Mouse (Mus musculus): ENCODE data around the gene Hist1h2bp. TPM values are rescaled to one million over a fixed set of nuclear protein-coding genes. Genes with fewer than 3 reads are reported as not detected.
"Not testable (repeated sequence)": the region's sequence is repeated elsewhere in the genome, so short reads cannot be mapped to it uniquely, and the experiment has no call there.

Gene Hist1h2bp
- polyA plus RNA-seq, 1 experiment from 2014 or later, result 0.68 TPM

DNA sequence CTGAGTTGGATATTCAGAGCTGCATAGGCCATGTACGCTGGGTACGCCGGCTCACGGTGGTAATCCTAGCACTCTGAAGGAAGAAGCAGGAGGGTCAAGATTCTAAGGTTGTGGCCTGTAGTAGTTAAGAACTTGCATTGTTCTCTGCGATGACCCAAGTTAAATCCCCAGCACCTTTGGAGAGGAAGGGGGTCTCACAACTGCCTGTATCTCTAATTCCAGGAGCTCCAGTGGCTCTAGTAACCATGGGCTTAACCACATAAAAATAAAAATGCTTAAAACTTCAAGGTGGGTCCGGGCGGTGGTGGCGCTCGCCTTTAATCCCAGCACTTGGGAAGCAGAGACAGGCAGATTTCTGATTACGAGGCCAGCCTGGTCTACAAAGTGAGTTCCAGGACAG, 43.1 kb downstream of the Hist1h2bp start:
- H3K4me2 ChIP-seq (replicated peaks), result peak overlapping the region; percentile 1; the same call in 1 of the 2 replicates

DNA sequence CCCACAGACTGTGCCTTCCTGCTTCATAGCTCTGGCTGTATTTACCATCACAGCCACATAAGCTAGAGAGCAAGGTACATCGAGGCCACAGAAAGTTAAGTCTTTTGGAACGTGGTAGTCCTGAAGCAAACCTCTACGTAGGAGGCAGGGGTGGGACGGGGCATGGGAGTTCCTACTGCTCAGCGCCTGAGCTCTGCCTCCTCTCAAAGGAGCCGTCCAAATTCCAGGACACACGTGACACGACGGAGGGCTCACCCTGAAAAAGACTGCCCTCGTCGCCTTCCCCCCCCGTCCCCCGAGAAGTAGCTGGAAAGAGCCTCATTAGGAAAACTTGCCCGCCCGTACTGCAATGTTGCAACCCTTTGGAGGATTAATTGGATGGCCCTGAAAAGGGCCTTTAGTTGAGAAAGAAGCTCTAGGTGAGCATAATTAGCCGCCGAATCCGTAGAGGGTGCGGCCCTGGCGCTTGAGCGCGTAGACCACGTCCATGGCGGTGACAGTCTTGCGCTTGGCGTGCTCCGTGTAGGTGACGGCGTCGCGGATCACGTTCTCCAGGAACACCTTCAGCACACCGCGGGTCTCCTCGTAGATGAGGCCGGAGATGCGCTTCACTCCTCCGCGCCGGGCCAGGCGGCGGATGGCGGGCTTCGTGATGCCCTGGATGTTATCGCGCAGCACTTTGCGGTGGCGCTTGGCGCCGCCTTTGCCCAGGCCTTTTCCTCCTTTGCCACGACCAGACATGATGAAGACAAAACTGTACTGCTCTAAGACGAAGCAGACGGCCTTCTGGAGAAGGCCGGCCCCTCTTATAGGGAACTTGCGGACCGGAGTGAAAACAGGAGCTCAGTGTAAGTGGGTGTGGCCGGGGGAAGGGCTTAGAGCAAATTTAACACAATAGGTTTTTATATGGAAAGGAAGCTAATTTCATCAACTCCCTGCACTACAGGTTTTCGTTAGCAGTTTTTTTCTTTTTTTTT, 44.4 kb downstream of the Hist1h2bp start, which contains the start of gene Hist1h4n:
Hist1h4n (minus strand) TSS at position 779 of the 977 bp plus-strand sequence.
- ATAC-seq (ENCODE audit: low FRiP score, low read depth), result peak; percentile 74
- not testable (repeated sequence) for H3K9me3 ChIP-seq; H3K4me3 ChIP-seq; H3K4me1 ChIP-seq; H3K9ac ChIP-seq; H3K27ac ChIP-seq; H3K36me3 ChIP-seq; H3K27me3 ChIP-seq (replicated peaks)
- peak within 1 kb of the TSS; percentile 47 for H3K4me2 ChIP-seq (replicated peaks)
- WGBS, result under 1% methylated on average over 28 of the region's 58 CpGs

More for the DNA sequence above, 43.1 kb downstream of the Hist1h2bp start:
- H3K27ac ChIP-seq, result no peak overlapping the region
- H3K9me3 ChIP-seq, result no peaks in the 10 kb centered on the region
- 92% methylated on average over 10 of the region's 10 CpGs for WGBS
- no peak overlapping the region for H3K9ac ChIP-seq
- H3K27me3 ChIP-seq (replicated peaks), result no peaks in the 10 kb centered on the region
- no peak overlapping the region for H3K4me3 ChIP-seq
- ATAC-seq (ENCODE audit: low FRiP score, low read depth), result no peak
- no peaks in the 10 kb centered on the region for H3K36me3 ChIP-seq
- no peaks in the 10 kb centered on the region for H3K4me1 ChIP-seq

DNA sequence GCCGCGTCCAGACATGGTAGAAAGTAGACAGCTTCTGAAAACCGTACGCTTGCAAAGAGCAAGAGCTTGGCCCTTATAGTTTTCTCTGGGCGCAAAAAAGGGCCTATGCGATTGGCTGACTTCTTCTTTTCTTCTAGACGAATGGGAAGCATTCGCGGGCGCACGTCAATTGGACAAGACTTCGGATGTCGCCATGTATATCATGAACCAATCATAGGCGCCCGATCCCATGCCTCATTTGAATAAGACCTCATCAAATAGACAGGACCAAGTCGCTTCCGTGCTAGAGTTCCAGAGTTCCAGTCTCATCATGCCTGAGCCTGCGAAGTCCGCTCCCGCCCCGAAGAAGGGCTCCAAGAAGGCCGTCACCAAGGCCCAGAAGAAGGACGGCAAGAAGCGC, 46.2 kb downstream of the Hist1h2bp start, which contains the start of the genes Hist1h2ap and Hist1h2br:
Hist1h2ap (minus strand) TSS at position 47 of the 400 bp plus-strand sequence.
Hist1h2br (plus strand) TSS at position 283 of the 400 bp plus-strand sequence.
- no CpG with 5 or more reads among the region's 24 CpGs for WGBS
- not testable (repeated sequence) for H3K36me3 ChIP-seq; H3K4me2 ChIP-seq (replicated peaks); H3K27me3 ChIP-seq (replicated peaks); H3K4me3 ChIP-seq; H3K9ac ChIP-seq; H3K9me3 ChIP-seq; H3K27ac ChIP-seq; H3K4me1 ChIP-seq
- ATAC-seq (ENCODE audit: low FRiP score, low read depth), result peak; percentile 96

Small RNA genes within 50 kb of the gene (microRNA-seq; reads per million reads assigned to microRNA genes)
- gene Gm19658, result not detected
- not detected for gene Gm44346
- not detected for gene Gm44454
- gene Gm44466, result not detected

Other genes starting within 250 kb of the Hist1h2bp start
- 0.14 TPM in 2 replicates for gene Olfr1366, start 244.7 kb upstream of the Hist1h2bp start, polyA plus RNA-seq (2016; fragmentation: Nextera tagmentation; extraction: Ambion mirVana)
- gene Olfr1535, start 227.6 kb upstream of the Hist1h2bp start, polyA plus RNA-seq (2016; fragmentation: Nextera tagmentation; extraction: Ambion mirVana), result 0.06 TPM in 1 of 2 replicates, not detected in the other
- not detected in 2 replicates for gene Olfr1364, start 205.7 kb upstream of the Hist1h2bp start, polyA plus RNA-seq (2016; fragmentation: Nextera tagmentation; extraction: Ambion mirVana)
- not detected in 2 replicates for gene Olfr1362, start 173.4 kb upstream of the Hist1h2bp start, polyA plus RNA-seq (2016; fragmentation: Nextera tagmentation; extraction: Ambion mirVana)
- gene Olfr11, start 144.9 kb upstream of the Hist1h2bp start, polyA plus RNA-seq (2016; fragmentation: Nextera tagmentation; extraction: Ambion mirVana), result not detected in 2 replicates
- gene Olfr1361, start 124.1 kb upstream of the Hist1h2bp start, polyA plus RNA-seq (2016; fragmentation: Nextera tagmentation; extraction: Ambion mirVana), result not detected in 2 replicates
- not detected in 2 replicates for gene Olfr1360, start 110.1 kb upstream of the Hist1h2bp start, polyA plus RNA-seq (2016; fragmentation: Nextera tagmentation; extraction: Ambion mirVana)
- not detected in 2 replicates for gene Olfr1359, start 89.3 kb upstream of the Hist1h2bp start, polyA plus RNA-seq (2016; fragmentation: Nextera tagmentation; extraction: Ambion mirVana)
- gene Hist1h2bl, start 71.3 kb upstream of the Hist1h2bp start, polyA plus RNA-seq (2016; fragmentation: Nextera tagmentation; extraction: Ambion mirVana), result 1.6 and 1.7 TPM in 2 replicates
- 16.2 and 34.8 TPM in 2 replicates for gene Hist1h2ai, start 71.0 kb upstream of the Hist1h2bp start, polyA plus RNA-seq (2016; fragmentation: Nextera tagmentation; extraction: Ambion mirVana)
- gene Hist1h3h, start 69.8 kb upstream of the Hist1h2bp start, polyA plus RNA-seq (2016; fragmentation: Nextera tagmentation; extraction: Ambion mirVana), result 14.0 and 17.0 TPM in 2 replicates
- gene Hist1h2bm, start 65.4 kb upstream of the Hist1h2bp start, polyA plus RNA-seq (2016; fragmentation: Nextera tagmentation; extraction: Ambion mirVana), result 2.9 and 4.4 TPM in 2 replicates
- gene Hist1h4j, start 52.4 kb upstream of the Hist1h2bp start, polyA plus RNA-seq (2016; fragmentation: Nextera tagmentation; extraction: Ambion mirVana), result 0.87 and 1.6 TPM in 2 replicates
- gene Hist1h4k, start 37.0 kb upstream of the Hist1h2bp start, polyA plus RNA-seq (2016; fragmentation: Nextera tagmentation; extraction: Ambion mirVana), result 0.96 and 2.4 TPM in 2 replicates
- gene Hist1h2ak, start 33.6 kb upstream of the Hist1h2bp start, polyA plus RNA-seq (2016; fragmentation: Nextera tagmentation; extraction: Ambion mirVana), result 18.4 and 29.6 TPM in 2 replicates
- 2.0 and 3.0 TPM in 2 replicates for gene Hist1h2bn, start 33.3 kb upstream of the Hist1h2bp start, polyA plus RNA-seq (2016; fragmentation: Nextera tagmentation; extraction: Ambion mirVana)
- 13.1 and 26.4 TPM in 2 replicates for gene Hist1h1b, start 6.8 kb upstream of the Hist1h2bp start, polyA plus RNA-seq (2016; fragmentation: Nextera tagmentation; extraction: Ambion mirVana)
- 97.6 and 126 TPM in 2 replicates for gene Hist1h3i, start 4.1 kb upstream of the Hist1h2bp start, polyA plus RNA-seq (2016; fragmentation: Nextera tagmentation; extraction: Ambion mirVana)
- 7.9 and 9.0 TPM in 2 replicates for gene Hist1h2an, start 243 bp upstream of the Hist1h2bp start, polyA plus RNA-seq (2016; fragmentation: Nextera tagmentation; extraction: Ambion mirVana)
- gene Hist1h2bq, start 22.7 kb downstream of the Hist1h2bp start, polyA plus RNA-seq (2016; fragmentation: Nextera tagmentation; extraction: Ambion mirVana), result 17.1 and 26.1 TPM in 2 replicates
- gene Hist1h2ao, start 23.0 kb downstream of the Hist1h2bp start, polyA plus RNA-seq (2016; fragmentation: Nextera tagmentation; extraction: Ambion mirVana), result not detected in 2 replicates
- gene Hist1h4m, start 24.3 kb downstream of the Hist1h2bp start, polyA plus RNA-seq (2016; fragmentation: Nextera tagmentation; extraction: Ambion mirVana), result not detected in 2 replicates
- 11.4 and 12.4 TPM in 2 replicates for gene Hist1h4n, start 44.7 kb downstream of the Hist1h2bp start, polyA plus RNA-seq (2016; fragmentation: Nextera tagmentation; extraction: Ambion mirVana)
- 3,361 and 3,805 TPM in 2 replicates for gene Hist1h2ap, start 46.0 kb downstream of the Hist1h2bp start, polyA plus RNA-seq (2016; fragmentation: Nextera tagmentation; extraction: Ambion mirVana)
- gene Hist1h2br, start 46.3 kb downstream of the Hist1h2bp start, polyA plus RNA-seq (2016; fragmentation: Nextera tagmentation; extraction: Ambion mirVana), result 18.7 and 25.8 TPM in 2 replicates
- gene Zfp184, start 157.6 kb downstream of the Hist1h2bp start, polyA plus RNA-seq (2016; fragmentation: Nextera tagmentation; extraction: Ambion mirVana), result 19.1 and 19.4 TPM in 2 replicates
- not detected in 2 replicates for gene Pom121l2, start 193.7 kb downstream of the Hist1h2bp start, polyA plus RNA-seq (2016; fragmentation: Nextera tagmentation; extraction: Ambion mirVana)
- 0.41 TPM in 1 of 2 replicates, not detected in the other for gene Prss16, start 222.3 kb downstream of the Hist1h2bp start, polyA plus RNA-seq (2016; fragmentation: Nextera tagmentation; extraction: Ambion mirVana)
- 3.3 and 13.9 TPM in 2 replicates for gene Hist1h2ah, start 248.1 kb downstream of the Hist1h2bp start, polyA plus RNA-seq (2016; fragmentation: Nextera tagmentation; extraction: Ambion mirVana)
- 5.2 and 9.5 TPM in 2 replicates for gene Hist1h2bk, start 248.4 kb downstream of the Hist1h2bp start, polyA plus RNA-seq (2016; fragmentation: Nextera tagmentation; extraction: Ambion mirVana)

Data from neural tube, embryonic 12.5 days (tissue).